ENCODE assay signal across 10 mouse cellular contexts in the genomic region with DNA sequence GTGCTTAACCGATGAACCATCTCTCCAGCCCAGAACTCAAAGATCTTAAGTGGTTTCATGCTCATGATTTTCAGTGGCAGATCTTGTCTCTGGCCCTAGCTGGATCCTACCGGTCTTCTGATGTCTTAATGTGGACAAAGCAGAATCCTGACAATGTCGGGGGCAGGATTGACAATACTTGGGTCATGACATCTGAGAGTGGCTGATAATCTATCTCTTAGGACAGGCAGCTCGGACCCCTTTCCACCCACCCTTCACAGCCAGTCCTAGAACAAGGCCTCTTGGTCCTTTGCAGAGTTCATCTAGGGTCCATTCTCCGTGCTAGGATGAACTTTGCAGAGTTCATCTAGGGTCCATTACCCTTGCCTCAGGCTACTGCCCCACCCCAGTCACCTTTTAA. TPM values are rescaled to one million over a fixed set of nuclear protein-coding genes. Genes with fewer than 3 reads are reported as not detected.
DNase-seq lines count a peak whose midpoint lies in the region; ATAC-seq and TF ChIP-seq lines count a peak whose summit lies in the region.
"Had no signal": no experiment of that assay in that cellular context is flagged by ENCODE, and none has a peak within 500 bp of the region (broad histone marks: within the 10 kb centered on the region; RNA-seq: fewer than 3 reads in every experiment).

No protein-coding gene starts in this region.

- H3K4me2 ChIP-seq in neural tube, embryonic 11.5 days (ENCODE audit: low read depth) = peak overlapping the region; percentile 3; the same call in 1 of the 2 replicates
- H3K4me2 ChIP-seq in liver, embryonic 16.5 days (ENCODE audit: low read depth, low read length) = peak overlapping the region; percentile 84
- 0 out of 2 replicates have a peak overlapping the region, but pooled peaks have one; percentile 98 for H3K4me2 ChIP-seq in stomach, postnatal 0 days (replicated peaks; ENCODE audit: low read depth)

- WGBS in neural tube, embryonic 11.5 days = 49% methylated on average over 5 of the region's 5 CpGs
- WGBS in liver, embryonic 16.5 days (ENCODE audit: insufficient replicate concordance) = 31% methylated on average over 5 of the region's 5 CpGs
- WGBS in stomach, postnatal 0 days = 69% methylated on average over 5 of the region's 5 CpGs
- 87% methylated on average over 5 of the region's 5 CpGs for WGBS in thymus, adult 2 months

- peak overlapping the region; percentile 99 for H3K4me3 ChIP-seq in gastrocnemius, adult 2 months
- peak overlapping the region; percentile 76; the same call in 1 of the 2 replicates for H3K4me3 ChIP-seq in neural tube, embryonic 11.5 days (ENCODE audit: low read depth, low read length)
- H3K4me3 ChIP-seq in liver, embryonic 16.5 days (ENCODE audit: low read depth, low read length) = peak overlapping the region; percentile 97
- H3K4me3 ChIP-seq in stomach, postnatal 0 days (ENCODE audit: low read depth, low read length) = no peak overlapping the region
- no peak overlapping the region for H3K4me3 ChIP-seq in thymus, adult 2 months (ENCODE audit: control insufficient read depth, insufficient read depth, low read length)

- H3K9ac ChIP-seq in neural tube, embryonic 11.5 days (ENCODE audit: low read length) = no peak overlapping the region
- H3K9ac ChIP-seq in liver, embryonic 16.5 days (ENCODE audit: low read depth, low read length) = peak overlapping the region; percentile 98
- no peak overlapping the region for H3K9ac ChIP-seq in stomach, postnatal 0 days (ENCODE audit: low read length)

- H3K9me3 ChIP-seq in neural tube, embryonic 11.5 days (ENCODE audit: control insufficient read depth, low read length) = no peaks in the 10 kb centered on the region
- no peaks in the 10 kb centered on the region for H3K9me3 ChIP-seq in liver, embryonic 16.5 days (replicated peaks; ENCODE audit: control insufficient read depth, low read length)
- no peaks in the 10 kb centered on the region for H3K9me3 ChIP-seq in stomach, postnatal 0 days (ENCODE audit: control insufficient read depth, low read length)

- TF ChIP-seq CTCF in gastrocnemius, adult 2 months (IDR thresholded peaks at IDR 0.05) = no peak
- TF ChIP-seq CTCF in stomach, postnatal 0 days (IDR thresholded peaks at IDR 0.05; ENCODE audit: low read depth) = no peak
- TF ChIP-seq CTCF in thymus, adult 2 months (IDR thresholded peaks at IDR 0.05; ENCODE audit: borderline replicate concordance, control insufficient read depth, extremely low read depth, insufficient read depth, low read length, poor library complexity) = no peak

- no peaks in the 10 kb centered on the region for H3K27me3 ChIP-seq in neural tube, embryonic 11.5 days (ENCODE audit: control insufficient read depth, insufficient read depth, low read length)
- H3K27me3 ChIP-seq in liver, embryonic 16.5 days (ENCODE audit: control insufficient read depth, insufficient read depth, low read depth, low read length) = no peaks in the 10 kb centered on the region
- H3K27me3 ChIP-seq in stomach, postnatal 0 days (ENCODE audit: control insufficient read depth, insufficient read depth, low read length) = no peaks in the 10 kb centered on the region
- H3K27me3 ChIP-seq in thymus, adult 2 months (ENCODE audit: control insufficient read depth, insufficient read depth, low read length) = no peaks in the 10 kb centered on the region; the same call in 1 of the 2 replicates

- no peak for TF ChIP-seq EP300 in stomach, postnatal 0 days (optimal IDR thresholded peaks at IDR 0.05)

- no peaks in the 10 kb centered on the region for H3K36me3 ChIP-seq in neural tube, embryonic 11.5 days (ENCODE audit: control insufficient read depth, insufficient read depth, low read length)
- no peaks in the 10 kb centered on the region for H3K36me3 ChIP-seq in liver, embryonic 16.5 days (ENCODE audit: control insufficient read depth, insufficient read depth)
- no peaks in the 10 kb centered on the region for H3K36me3 ChIP-seq in stomach, postnatal 0 days (ENCODE audit: control insufficient read depth, insufficient read depth, low read length)
- no peaks in the 10 kb centered on the region for H3K36me3 ChIP-seq in thymus, adult 2 months (ENCODE audit: control insufficient read depth, insufficient read depth, low read length)

- no peak for DNase-seq in gastrocnemius, adult 2 months
- DNase-seq in gastrocnemius, postnatal 14 days = no peak
- no peak for DNase-seq in neural tube, embryonic 11.5 days (ENCODE audit: low spot score)
- DNase-seq in neural tube, embryonic 10.5 days (ENCODE audit: extremely low spot score, low spot score) = no peak
- DNase-seq in stomach, postnatal 0 days (ENCODE audit: low spot score) = no peak
- DNase-seq in thymus, adult 2 months = no peak
- DNase-seq in B cell, adult 2 months = no peak
- DNase-seq: embryo, embryonic 11 days; thymus, postnatal 4 days had no signal

- no peak for TF ChIP-seq POLR2A in thymus, adult 2 months (IDR thresholded peaks at IDR 0.05; ENCODE audit: control insufficient read depth, extremely low read depth, insufficient read depth, low read length, poor library complexity)

- intact Hi-C loops in gastrocnemius, adult 2 months (cut with DNase I) = loop anchor here (2.0 to 5.0 kb wide), 2 partner anchors 13 to 46 kb away; no protein-coding TSS in a partner anchor
- intact Hi-C loops in gastrocnemius, postnatal 14 days (cut with DNase I; ENCODE audit: low total_unique reads) = no loop called here

- H3K27ac ChIP-seq in gastrocnemius, adult 2 months = peak overlapping the region; percentile 98
- no peak overlapping the region for H3K27ac ChIP-seq in neural tube, embryonic 11.5 days (ENCODE audit: low read depth, low read length)
- peak overlapping the region; percentile 94 for H3K27ac ChIP-seq in liver, embryonic 16.5 days (ENCODE audit: low read length)
- H3K27ac ChIP-seq in stomach, postnatal 0 days (replicated peaks) = no peak overlapping the region
- H3K27ac ChIP-seq in thymus, adult 2 months (ENCODE audit: control insufficient read depth, insufficient read depth, low read length) = no peak overlapping the region

- ATAC-seq in neural tube, embryonic 11.5 days (ENCODE audit: insufficient read depth, low FRiP score, low TSS enrichment) = no peak
- ATAC-seq in liver, embryonic 16.5 days (ENCODE audit: low read depth) = no peak
- no peak for ATAC-seq in stomach, postnatal 0 days (ENCODE audit: low FRiP score, low TSS enrichment)

- peaks cover 6% of the 10 kb centered on the region for H3K4me1 ChIP-seq in neural tube, embryonic 11.5 days (ENCODE audit: control insufficient read depth, insufficient read depth, low read length)
- H3K4me1 ChIP-seq in liver, embryonic 16.5 days (ENCODE audit: control insufficient read depth, low read depth, low read length) = peaks cover 62% of the 10 kb centered on the region
- H3K4me1 ChIP-seq in stomach, postnatal 0 days (replicated peaks; ENCODE audit: control insufficient read depth, insufficient read depth) = no peaks in the 10 kb centered on the region
- peaks cover 20% of the 10 kb centered on the region for H3K4me1 ChIP-seq in thymus, adult 2 months (replicated peaks; ENCODE audit: control insufficient read depth, insufficient read depth, low read length)

RNA-seq across cellular contexts. Expression of gene Smox, which starts 2.1 kb away (rescaled TPM):
- total RNA-seq in gastrocnemius, adult 2 months (2021) = 100 to 1,000 TPM in 1 of 2 experiments, 10 to 100 TPM in 1; 51.2 to 522 TPM
- total RNA-seq in gastrocnemius, postnatal 14 days (2021) = 10 to 100 TPM; 24.6 to 40.4 TPM
- 29.7 and 32.7 TPM in 2 replicates for polyA plus RNA-seq in neural tube, embryonic 11.5 days (2014; fragmentation: Nextera tagmentation; extraction: Ambion mirVana)
- polyA plus RNA-seq in liver, embryonic 16.5 days (2015; fragmentation: Nextera tagmentation; extraction: Ambion mirVana) = 85.1 and 89.1 TPM in 2 replicates
- 19.1 and 21.4 TPM in 2 replicates for polyA plus RNA-seq in stomach, postnatal 0 days (2015; fragmentation: Nextera tagmentation; extraction: Ambion mirVana)
- 49.1 and 53.6 TPM in 2 replicates for polyA plus RNA-seq in thymus, adult 2 months (2012; rRNA removed)

Comparison
In these comparisons a context has a peak if more than half of its experiments do, and no peak if none do; other contexts are left out.
1. H3K27ac ChIP-seq: peak in gastrocnemius, adult 2 months (single experiment) and liver, embryonic 16.5 days (single experiment); none in neural tube, embryonic 11.5 days (single experiment), stomach, postnatal 0 days (single experiment) and thymus, adult 2 months (single experiment).
2. H3K4me3 ChIP-seq: peak in gastrocnemius, adult 2 months (single experiment), neural tube, embryonic 11.5 days (single experiment) and liver, embryonic 16.5 days (single experiment); none in stomach, postnatal 0 days (single experiment) and thymus, adult 2 months (single experiment).
3. H3K4me2 ChIP-seq: peak in every context shown above with its lines; median percentile 98 in stomach, postnatal 0 days; 84 in liver, embryonic 16.5 days; 3 in neural tube, embryonic 11.5 days.